In genomic region chr11:48820308-48820674, GRCm38 (mm10) we compare ENCODE assay signal across 1 mouse cellular context.
A peak's percentile ranks its signal among the peaks of the same experiment; 100 is the strongest.
TF ChIP-seq lines count a peak whose summit lies in the region.

No protein-coding gene starts in this region.

TF ChIP-seq in MEL, 35 proteins besides CTCF, POLR2A, EP300 and RAD21:
- TF ChIP-seq USF1 (IDR thresholded peaks at IDR 0.05; ENCODE audit: low read depth, low read length) (0 out of 2 replicates have a peak, but pooled peaks have one; percentile 26), TCF12 (IDR thresholded peaks at IDR 0.05; ENCODE audit: low read depth, low read length) (no peak), MAFK (IDR thresholded peaks at IDR 0.05; ENCODE audit: borderline replicate concordance, low read depth, low read length) (no peak), GATA1 (IDR thresholded peaks at IDR 0.05; ENCODE audit: low read depth, low read length) (no peak), TAL1 (IDR thresholded peaks at IDR 0.05; ENCODE audit: low read length) (no peak), POLR2AphosphoS2 (IDR thresholded peaks at IDR 0.05; ENCODE audit: low read length) (no peak), SIN3A (IDR thresholded peaks at IDR 0.05; ENCODE audit: low read length) (peak; percentile 88), RCOR1 (IDR thresholded peaks at IDR 0.05; ENCODE audit: low read depth, low read length) (no peak), USF2 (IDR thresholded peaks at IDR 0.05; ENCODE audit: borderline replicate concordance in 1 of 2, insufficient read depth in 1 of 2, low read depth in 1 of 2, low read length in 2 of 2) (no peak), MYC (IDR thresholded peaks at IDR 0.05; ENCODE audit: low read depth, low read length) (peak; percentile 49; the same call in 1 of the 2 replicates), MAZ (IDR thresholded peaks at IDR 0.05; ENCODE audit: low read depth, low read length) (no peak), MAX (IDR thresholded peaks at IDR 0.05; ENCODE audit: low read length) (no peak), CHD2 (IDR thresholded peaks at IDR 0.05; ENCODE audit: low read length) (no peak), ETS1 (IDR thresholded peaks at IDR 0.05; ENCODE audit: low read depth, low read length) (peak; percentile 93), MEF2A (IDR thresholded peaks at IDR 0.05; ENCODE audit: extremely low read depth, insufficient replicate concordance, low read depth, low read length, poor library complexity, severe bottlenecking) (no peak), JUND (IDR thresholded peaks at IDR 0.05; ENCODE audit: low read depth, low read length) (no peak), ELF1 (IDR thresholded peaks at IDR 0.05; ENCODE audit: low read depth, low read length) (no peak), KAT2A (conservative IDR thresholded peaks at IDR 0.05; ENCODE audit: low read depth, low read length) (no peak), ZKSCAN1 (IDR thresholded peaks at IDR 0.05; ENCODE audit: low read depth, low read length) (no peak), NELFE (IDR thresholded peaks at IDR 0.05; ENCODE audit: low read depth, low read length) (no peak), MXI1 (IDR thresholded peaks at IDR 0.05; ENCODE audit: low read depth, low read length) (no peak; the same call in 1 of the 2 replicates), ZNF384 (IDR thresholded peaks at IDR 0.05; ENCODE audit: low read depth, low read length) (no peak), POLR2AphosphoS5 (IDR thresholded peaks at IDR 0.05; ENCODE audit: borderline replicate concordance, low read depth, low read length) (no peak), TBP (IDR thresholded peaks at IDR 0.05; ENCODE audit: low read depth, low read length) (peak; percentile 8; the same call in 1 of the 2 replicates), MYB (IDR thresholded peaks at IDR 0.05; ENCODE audit: low read depth, low read length) (no peak), E2F4 (IDR thresholded peaks at IDR 0.05; ENCODE audit: borderline replicate concordance, low read depth, low read length) (no peak), ZC3H11A (IDR thresholded peaks at IDR 0.05; ENCODE audit: low read depth, low read length) (no peak)
TF ChIP-seq in MEL: peak in this region for 5.
